Mouse (Mus musculus) CH12.LX (cell line): Measurements from ENCODE around the gene 4933424G06Rik. TPM values are rescaled to one million over a fixed set of nuclear protein-coding genes. Genes with fewer than 3 reads are reported as not detected.

ENCODE experiments used
- DNase-seq: peaks from one replicate; pipeline ENCODE4 v3.0.0-alpha.2; 2013; ENCODE audit errors: extremely low read depth
- H3K27ac ChIP-seq: 2 replicates; pipeline ENCODE4 v1.5.1; 2012; ENCODE audit warnings: low read depth, mild to moderate bottlenecking, control low read depth, moderate library complexity; ENCODE audit not compliant: insufficient read depth
- H3K27me3 ChIP-seq: replicated peaks from 2 replicates; pipeline ENCODE3; 2012; ENCODE audit warnings: inconsistent platforms
- H3K36me3 ChIP-seq, 2 experiments: replicated peaks in 1 of 2; 2 replicates each; pipeline versions ENCODE3 to v1.6.1; 2012; ENCODE audit warnings: inconsistent platforms in 1 of 2, low read length in 1 of 2, mild to moderate bottlenecking in 1 of 2, mixed read lengths in 1 of 2, moderate library complexity in 1 of 2; ENCODE audit not compliant: control insufficient read depth in 1 of 2, insufficient read depth in 1 of 2
- H3K4me1 ChIP-seq, 2 experiments: 2 replicates each; pipeline ENCODE4 v1.6.1; 2012; ENCODE audit warnings: inconsistent platforms in 1 of 2, moderate library complexity in 1 of 2; ENCODE audit not compliant: insufficient read depth in 2 of 2, control insufficient read depth in 1 of 2
- H3K4me2 ChIP-seq: 2 replicates; pipeline ENCODE4 v1.6.1; 2012; ENCODE audit warnings: low read depth, mild to moderate bottlenecking, control low read depth; ENCODE audit not compliant: poor library complexity, insufficient read depth, severe bottlenecking
- H3K4me3 ChIP-seq, 3 experiments: fragments of 150-350 bp in 1 of 3; sonication (generic) in 1 of 3; replicated peaks in 1 of 3; 2 replicates each; pipeline versions ENCODE3 to v1.5.1; 2011 to 2012; ENCODE audit warnings: low read depth in 2 of 3, low read length in 2 of 3, mild to moderate bottlenecking in 2 of 3, moderate library complexity in 2 of 3, control low read depth in 1 of 3, improper control_type of control experiment in 1 of 3, inconsistent platforms in 1 of 3, mixed read lengths in 1 of 3; ENCODE audit not compliant: poor library complexity in 1 of 3
- H3K79me2 ChIP-seq: replicated peaks from 2 replicates; pipeline ENCODE4 v1.6.1; 2012; ENCODE audit warnings: mild to moderate bottlenecking, moderate library complexity; ENCODE audit not compliant: control insufficient read depth, poor library complexity, insufficient read depth, severe bottlenecking; ENCODE audit errors: extremely low read depth
- H3K9ac ChIP-seq: 2 replicates; pipeline ENCODE4 v1.6.1; 2012; ENCODE audit warnings: low read depth, mild to moderate bottlenecking, control low read depth, moderate library complexity; ENCODE audit not compliant: insufficient read depth
- H3K9me3 ChIP-seq: replicated peaks from 2 replicates; pipeline ENCODE3; 2012; ENCODE audit warnings: low read length, inconsistent platforms, mixed read lengths
- BHLHE40 ChIP-seq: IDR thresholded peaks from 2 replicates; pipeline ENCODE4 v1.6.1; 2011; ENCODE audit warnings: mild to moderate bottlenecking, low read depth, low read length, improper control_type of control experiment
- CHD1 ChIP-seq: IDR thresholded peaks from 2 replicates; pipeline ENCODE4 v1.6.1; 2012; ENCODE audit warnings: low read depth, low read length, improper control_type of control experiment, inconsistent platforms
- CTCF ChIP-seq, 2 experiments: IDR thresholded peaks in 1 of 2; conservative IDR thresholded peaks in 1 of 2; 2 replicates each; pipeline ENCODE4 v1.5.1; 2011 to 2012; ENCODE audit warnings: low read depth in 2 of 2, low read length in 2 of 2, improper control_type of control experiment in 1 of 2, inconsistent platforms in 1 of 2, mild to moderate bottlenecking in 1 of 2, moderate library complexity in 1 of 2
- E2F4 ChIP-seq: IDR thresholded peaks from 2 replicates; pipeline ENCODE4 v1.6.1; 2011; ENCODE audit warnings: low read depth, low read length, improper control_type of control experiment; ENCODE audit not compliant: insufficient replicate concordance
- ELF1 ChIP-seq: IDR thresholded peaks from 2 replicates; pipeline ENCODE4 v1.6.1; 2014; ENCODE audit warnings: low read depth, mild to moderate bottlenecking, inconsistent platforms, low read length, improper control_type of control experiment
- EP300 ChIP-seq: IDR thresholded peaks from 2 replicates; pipeline ENCODE4 v1.6.1; 2011; ENCODE audit warnings: low read length, improper control_type of control experiment
- HCFC1 ChIP-seq: IDR thresholded peaks from 2 replicates; pipeline ENCODE4 v1.6.1; 2012; ENCODE audit warnings: low read depth, mild to moderate bottlenecking, inconsistent platforms, low read length, improper control_type of control experiment
- IRF4 ChIP-seq: IDR thresholded peaks from 2 replicates; pipeline ENCODE4 v1.6.1; 2014; ENCODE audit warnings: low read depth, mild to moderate bottlenecking, inconsistent platforms, low read length, improper control_type of control experiment
- JUND ChIP-seq: conservative IDR thresholded peaks from 2 replicates; pipeline ENCODE4 v1.6.1; 2011; ENCODE audit warnings: low read depth, low read length, improper control_type of control experiment
- MAX ChIP-seq: IDR thresholded peaks from 2 replicates; pipeline ENCODE4 v1.6.1; 2011; ENCODE audit warnings: low read length, improper control_type of control experiment
- MAZ ChIP-seq: IDR thresholded peaks from 2 replicates; pipeline ENCODE4 v1.6.1; 2012; ENCODE audit warnings: low read depth, mild to moderate bottlenecking, inconsistent platforms, low read length, improper control_type of control experiment, moderate library complexity
- MXI1 ChIP-seq: IDR thresholded peaks from 2 replicates; pipeline ENCODE4 v1.6.1; 2011; ENCODE audit warnings: mild to moderate bottlenecking, low read depth, low read length, improper control_type of control experiment
- MYC ChIP-seq: IDR thresholded peaks from 2 replicates; pipeline ENCODE4 v1.6.1; 2011; ENCODE audit warnings: low read depth, mild to moderate bottlenecking, improper control_type of control experiment, low read length
- POLR2A ChIP-seq: IDR thresholded peaks from 2 replicates; pipeline ENCODE4 v1.6.1; 2011; ENCODE audit warnings: low read depth, mild to moderate bottlenecking, improper control_type of control experiment, low read length
- RAD21 ChIP-seq: IDR thresholded peaks from 2 replicates; pipeline ENCODE4 v1.6.1; 2011; ENCODE audit warnings: low read depth, mild to moderate bottlenecking, low read length, improper control_type of control experiment, moderate library complexity
- RCOR1 ChIP-seq: conservative IDR thresholded peaks from 2 replicates; pipeline ENCODE4 v1.6.1; 2012; ENCODE audit warnings: low read depth, mild to moderate bottlenecking, inconsistent platforms, low read length, improper control_type of control experiment
- SMC3 ChIP-seq: IDR thresholded peaks from 2 replicates; pipeline ENCODE4 v1.6.1; 2011; ENCODE audit warnings: low read depth, low read length, improper control_type of control experiment
- TCF12 ChIP-seq: IDR thresholded peaks from 2 replicates; pipeline ENCODE4 v1.6.1; 2014; ENCODE audit warnings: low read depth, mild to moderate bottlenecking, inconsistent platforms, low read length, improper control_type of control experiment
- USF2 ChIP-seq: conservative IDR thresholded peaks from 2 replicates; pipeline ENCODE4 v1.6.1; 2011; ENCODE audit warnings: low read depth, low read length, improper control_type of control experiment
- ZC3H11A ChIP-seq: IDR thresholded peaks from 2 replicates; pipeline ENCODE4 v1.6.1; 2012; ENCODE audit warnings: low read depth, mild to moderate bottlenecking, inconsistent platforms, low read length, improper control_type of control experiment
- dilution Hi-C: fragments of 300-500 bp; cut with MboI; formaldehyde crosslinking; loops from 2 replicates; pipeline ENCODE4 v1.14.3; 2020; ENCODE audit warnings: low sequenced_read_pairs; ENCODE audit not compliant: extremely low pct_unique_long_range_greater_than_20kb, extremely low pct_ligation_motif_present
- in situ Hi-C: fragments of 300-500 bp; cut with MboI; formaldehyde crosslinking; loops from 3 replicates; pipeline ENCODE4 v1.14.3; 2019; ENCODE audit warnings: low sequenced_read_pairs, low pct_ligation_motif_present, low pct_unique_long_range_greater_than_20kb, mixed read lengths
- polyA plus RNA-seq: library from polyadenylated mRNA; unstranded; fragments of >175 nt; gene quantifications from 2 replicates; pipeline ENCODE4 v1.2.1, GENCODE M21; 2012; ENCODE audit warnings: low read depth; ENCODE audit not compliant: insufficient read length
- total RNA-seq, 2 experiments: library from RNA; depleted of rRNA; stranded (reverse); fragments of 300-350 nt in 1 of 2; fragments of >200 nt in 1 of 2; gene quantifications; 2 replicates each; pipeline ENCODE4 v1.2.3; 2012 to 2014

4933424G06Rik gene
- total and polyA plus RNA-seq, 3 experiments, result not detected

DNA sequence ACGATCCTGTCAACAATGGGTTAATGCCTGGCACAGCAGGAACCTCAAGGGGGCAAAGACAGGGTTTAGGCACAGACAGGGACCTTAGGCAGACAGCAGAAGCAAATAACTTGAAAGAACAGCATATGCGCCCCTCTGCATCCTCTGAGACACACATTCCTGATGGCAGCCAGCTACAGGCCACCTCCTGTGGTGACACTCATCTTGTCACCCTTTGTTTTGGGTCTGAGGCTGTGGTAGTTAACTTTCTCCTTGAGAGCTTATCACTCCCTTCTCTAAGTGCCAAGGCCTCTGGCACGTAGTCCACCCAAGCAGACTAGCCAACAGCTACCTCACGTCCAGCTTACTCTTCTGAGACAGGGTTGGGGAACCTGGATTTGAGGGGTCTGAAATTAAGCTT, 35.7 kb downstream of the 4933424G06Rik start:
- Histone ChIP-seq H3K9ac (no peak overlapping the region), H3K4me2 (no peak overlapping the region), H3K27ac (no peak overlapping the region), H3K9me3 (no peaks in the 10 kb centered on the region), H3K27me3 (peaks cover 26% of the 10 kb centered on the region), H3K36me3 (no peaks in the 10 kb centered on the region), H3K79me2 (no peaks in the 10 kb centered on the region), H3K4me3 (no peak overlapping the region), H3K4me1 (peaks cover 0 to 8% of the 10 kb centered on the region in 2 experiments; a peak in 2 of 4 replicates)
- dilution Hi-C loops (no loop called here), in situ Hi-C loops (no loop called here)
- no peak for TF ChIP-seq CTCF (conservative IDR thresholded peaks at IDR 0.05 in 1 of 2, IDR thresholded peaks at IDR 0.05 in 1 of 2; ENCODE audit: low read depth in 2 of 2, low read length in 2 of 2)
- no peak for TF ChIP-seq CHD1
- no peak for TF ChIP-seq IRF4
- TF ChIP-seq BHLHE40, result no peak
- TF ChIP-seq EP300, result no peak
- TF ChIP-seq USF2, result no peak
- DNase-seq, result no peak

- Histone ChIP-seq H3K9ac (no peak overlapping the region), H3K36me3 (no peaks in the 10 kb centered on the region), H3K4me2 (no peak overlapping the region), H3K4me3 (no peak overlapping the region), H3K9me3 (no peaks in the 10 kb centered on the region), H3K4me1 (peaks cover 0 to 8% of the 10 kb centered on the region in 2 experiments; a peak in 2 of 4 replicates), H3K79me2 (no peaks in the 10 kb centered on the region), H3K27me3 (peaks cover 22% of the 10 kb centered on the region), H3K27ac (no peak overlapping the region)
- dilution Hi-C loops, result no loop called here
- in situ Hi-C loops, result no loop called here
- TF ChIP-seq RAD21 (peak; percentile 37), CTCF (conservative IDR thresholded peaks at IDR 0.05 in 1 of 2, IDR thresholded peaks at IDR 0.05 in 1 of 2; ENCODE audit: low read depth in 2 of 2, low read length in 2 of 2) (peak; percentile 52 to 66), SMC3 (peak; percentile 24; the same call in 1 of the 2 replicates), HCFC1 (no peak), E2F4 (no peak)
- peak; percentile 38 for DNase-seq
These were observed 36.5 kb downstream of the 4933424G06Rik start for GRCm38 (mm10) chr1:36746452-36746851.

- Histone ChIP-seq H3K27ac (no peak overlapping the region), H3K9ac (no peak overlapping the region), H3K79me2 (no peaks in the 10 kb centered on the region), H3K9me3 (no peaks in the 10 kb centered on the region), H3K4me3 (no peak overlapping the region), H3K27me3 (no peaks in the 10 kb centered on the region)
- in situ Hi-C loops, result no loop called here
- TF ChIP-seq POLR2A, result no peak
- no peak for TF ChIP-seq MAZ
- no peak for TF ChIP-seq ELF1
- TF ChIP-seq TCF12, result no peak
- TF ChIP-seq RAD21, result no peak
- TF ChIP-seq IRF4, result no peak
- TF ChIP-seq RCOR1, result no peak
- TF ChIP-seq MAX, result no peak
- TF ChIP-seq MXI1, result no peak
- TF ChIP-seq BHLHE40, result no peak
- TF ChIP-seq ZC3H11A, result no peak
- no peak for TF ChIP-seq MYC
- no peak for TF ChIP-seq JUND
- TF ChIP-seq CHD1, result no peak
- TF ChIP-seq, all 38 proteins: peak for 0
- no peak for DNase-seq
- dilution Hi-C loops, result no loop called here
- Histone ChIP-seq H3K4me1 (no peaks in the 10 kb centered on the region), H3K4me2 (no peak overlapping the region), H3K36me3 (no peaks in the 10 kb centered on the region)
These were observed 44.2 kb downstream of the 4933424G06Rik start for GRCm38 (mm10) chr1:36753932-36754675.
